Mouse (Mus musculus) liver, postnatal 0 days (tissue): ENCODE data around the gene Eif6.
A peak's percentile ranks its signal among the peaks of the same experiment; 100 is the strongest.

Experiments
- CTCF ChIP-seq: sonication (generic); IDR thresholded peaks from 2 replicates; pipeline ENCODE4 v1.5.1; 2016; ENCODE audit warnings: antibody characterized with exemption, low read depth
- EP300 ChIP-seq: IDR thresholded peaks from 2 replicates; pipeline ENCODE4 v1.6.1; 2016; ENCODE audit warnings: antibody characterized with exemption, low read depth, mild to moderate bottlenecking

- TF ChIP-seq CTCF (peak; percentile 47), EP300 (no peak)
These were observed 4.6 kb upstream of the Eif6 start for GRCm38 (mm10) chr2:155831302-155831701.
